Mouse (Mus musculus): ENCODE measurements around the gene Iqcn. TPM values are rescaled to one million over a fixed set of nuclear protein-coding genes. Genes with fewer than 3 reads are reported as not detected.

The Iqcn gene
- total RNA-seq, 2 experiments from 2014 or later = 0.08 to 0.10 TPM

DNA sequence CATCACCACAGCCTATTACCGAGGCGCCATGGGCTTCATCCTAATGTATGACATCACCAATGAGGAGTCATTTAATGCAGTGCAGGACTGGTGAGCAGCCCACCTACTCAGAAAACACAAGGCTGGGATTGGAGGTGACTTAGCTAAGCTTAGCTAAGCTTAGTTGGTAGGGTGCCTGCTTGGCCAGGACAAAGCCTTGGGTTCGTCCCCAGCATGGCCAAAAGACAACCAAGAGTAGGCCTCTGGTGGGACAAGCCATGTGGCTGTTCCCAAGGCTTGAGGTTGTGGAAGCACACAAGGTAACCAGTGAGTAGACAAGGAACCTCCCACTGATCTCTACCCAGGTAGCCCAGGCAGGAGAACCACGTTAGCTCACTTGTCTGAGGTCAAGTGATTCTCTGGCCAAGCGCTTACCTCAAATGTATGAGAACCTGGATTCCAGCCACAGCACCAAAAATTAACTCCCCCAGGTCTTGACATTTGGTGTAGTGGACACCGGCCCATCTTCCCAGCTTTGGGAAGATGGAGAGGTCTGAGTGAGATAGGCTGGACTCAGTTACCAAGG, 53.3 kb downstream of the Iqcn start:
- DNase-seq = peak in 1 of 2 experiments; percentile 7

DNA sequence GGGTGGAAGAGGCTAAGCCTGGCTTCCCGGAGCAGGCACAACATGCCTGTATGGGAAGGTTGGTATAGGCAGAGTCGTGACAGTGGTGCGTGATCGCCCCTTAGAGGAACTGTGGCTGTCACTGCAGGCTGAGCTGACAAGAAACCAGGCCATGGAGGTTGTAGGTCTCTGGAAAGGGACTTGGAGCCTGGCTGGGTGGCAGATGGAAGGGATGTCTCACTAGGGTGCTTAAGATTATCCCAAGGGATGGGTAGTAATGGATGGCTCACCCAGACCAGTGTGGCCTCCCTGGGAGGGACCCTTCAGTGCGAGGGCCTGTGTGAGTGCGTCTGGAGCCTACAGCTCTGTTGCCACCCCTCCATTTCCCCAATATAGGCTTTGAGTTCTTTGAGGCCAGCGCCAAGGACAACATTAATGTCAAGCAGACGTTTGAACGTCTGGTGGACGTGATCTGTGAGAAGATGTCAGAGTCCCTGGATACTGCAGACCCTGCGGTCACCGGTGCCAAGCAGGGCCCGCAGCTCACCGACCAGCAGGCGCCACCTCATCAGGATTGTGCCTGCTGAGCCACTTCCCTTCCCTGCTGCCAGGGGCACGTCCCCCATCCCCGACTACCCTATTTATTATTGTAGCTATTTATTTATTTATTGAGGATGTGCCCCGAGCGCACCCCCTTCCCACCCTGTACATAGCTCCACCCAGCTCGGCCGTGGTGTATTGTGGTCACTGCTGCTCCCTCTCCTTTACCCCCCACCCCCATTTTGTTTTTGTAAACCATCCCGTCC, 54.5 kb downstream of the Iqcn start:
- DNase-seq = peak in 1 of 2 experiments; percentile 24

DNA sequence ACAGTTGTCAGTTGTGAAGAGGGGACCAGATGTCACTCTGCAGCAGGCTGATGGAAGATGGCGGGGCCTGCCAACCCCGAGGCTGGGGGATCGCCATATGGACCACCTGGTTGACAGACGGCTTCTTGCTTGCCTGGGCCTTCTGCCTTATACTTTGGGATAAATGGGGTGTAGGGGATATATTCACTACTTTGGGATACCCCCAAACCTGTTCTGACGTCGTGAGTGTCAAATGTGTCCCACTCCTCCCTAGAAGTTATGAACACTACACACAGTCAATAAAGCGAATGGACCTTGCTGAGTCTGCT, 55.0 kb downstream of the Iqcn start:
- DNase-seq = peak in 1 of 2 experiments; percentile 57

DNA sequence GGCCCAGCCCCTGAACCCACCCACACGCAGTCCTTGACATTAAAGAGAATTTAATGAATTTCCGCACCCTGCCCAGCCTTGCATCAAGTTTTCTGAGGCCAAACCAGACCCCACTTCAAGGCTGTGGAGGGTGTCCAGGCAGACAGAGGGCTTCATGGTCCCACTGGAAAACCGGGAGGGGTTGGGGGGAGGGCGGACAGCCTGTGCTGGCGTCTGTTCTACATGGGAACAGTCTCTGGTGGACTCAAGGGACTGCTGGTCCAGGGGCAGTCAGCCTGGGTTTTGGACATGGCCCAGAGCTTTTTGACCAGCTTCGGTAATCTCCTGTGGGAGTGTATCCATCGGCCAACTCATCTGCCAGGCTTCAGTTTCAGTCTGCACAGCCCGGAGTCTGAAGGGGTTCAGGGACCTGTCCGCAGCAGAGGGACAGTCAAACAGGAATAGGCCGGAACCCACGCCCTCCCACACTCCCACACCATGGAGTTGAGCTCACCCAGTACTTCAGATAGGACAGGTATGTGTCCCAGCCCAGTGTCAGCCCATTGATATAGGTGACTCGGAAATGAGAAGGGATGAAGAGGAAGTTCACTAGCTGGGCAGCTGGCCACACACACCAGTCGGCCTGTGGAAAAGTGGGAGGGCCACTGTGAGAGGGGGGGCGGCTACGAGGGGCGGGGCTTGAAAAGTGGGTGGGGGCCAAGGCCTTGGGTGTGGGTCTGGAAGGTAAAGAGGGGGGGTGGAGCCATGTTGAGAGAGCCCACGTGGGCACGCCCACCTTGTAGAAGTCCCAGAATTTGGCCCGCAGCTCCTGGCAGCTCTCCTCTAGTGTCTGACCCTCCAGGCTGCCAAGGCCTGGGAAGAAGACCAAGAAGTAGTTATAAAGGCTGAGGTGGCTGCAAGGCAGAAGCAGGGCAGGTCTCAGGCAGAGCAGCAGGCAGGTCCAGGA, 55.6 kb downstream of the Iqcn start:
- peak in 1 of 2 experiments; percentile 39 for DNase-seq

DNA sequence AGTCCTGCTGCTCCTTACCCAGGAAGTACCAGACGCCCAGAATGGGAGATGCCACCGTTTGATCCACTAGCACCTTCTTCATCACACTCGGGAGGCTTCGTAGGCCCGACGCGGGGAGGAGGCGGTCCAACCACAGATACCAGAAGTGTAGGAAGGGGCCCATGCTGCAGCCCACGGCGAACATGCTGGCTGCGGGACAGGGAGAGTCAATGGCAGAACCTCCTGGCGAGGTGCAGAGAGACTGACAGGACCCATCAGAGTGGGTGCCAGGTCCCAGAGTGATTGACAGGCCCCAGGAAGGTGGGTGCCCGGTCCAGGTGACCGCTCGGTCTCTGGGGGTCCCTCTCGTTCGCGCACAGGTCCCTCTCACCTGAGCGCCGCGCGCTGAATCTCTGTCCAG, 57.1 kb downstream of the Iqcn start:
- DNase-seq = peak in 1 of 2 experiments; percentile 24

DNA sequence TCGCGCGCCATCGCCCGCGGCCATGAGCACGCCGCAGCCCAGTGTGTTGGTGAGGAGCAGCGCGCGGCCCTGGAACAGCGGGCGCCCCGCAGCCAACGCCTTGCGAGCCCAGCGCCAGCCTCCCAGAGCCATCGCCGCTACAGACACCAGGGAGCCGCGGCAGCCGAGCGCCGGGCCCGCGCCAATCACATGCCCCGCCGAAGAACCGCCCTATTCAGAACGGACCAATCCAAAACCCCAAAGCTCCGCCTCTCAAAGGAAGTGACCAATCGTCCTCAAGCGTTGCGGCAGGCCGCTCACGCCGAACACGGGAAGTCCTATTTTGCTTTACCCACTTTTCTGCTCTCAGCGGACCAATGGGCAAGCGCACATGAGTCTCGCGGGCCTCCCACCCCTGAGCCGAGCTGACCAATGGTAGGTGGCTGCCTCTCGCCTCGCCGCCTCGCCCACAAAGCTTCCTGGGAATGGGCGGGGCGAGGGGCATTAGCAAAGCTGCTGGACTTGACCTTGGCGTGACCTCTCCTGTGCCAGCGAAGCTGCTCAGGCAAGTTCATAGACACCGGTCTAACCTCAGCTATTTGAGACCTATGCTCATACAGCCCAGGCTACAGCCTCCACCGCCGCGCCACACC, 57.6 kb downstream of the Iqcn start, which contains the start of gene Mpv17l2:
Gene Mpv17l2 (minus strand): TSS at position 172 of the 632 bp plus-strand sequence.
- peak; percentile 95 for DNase-seq

DNA sequence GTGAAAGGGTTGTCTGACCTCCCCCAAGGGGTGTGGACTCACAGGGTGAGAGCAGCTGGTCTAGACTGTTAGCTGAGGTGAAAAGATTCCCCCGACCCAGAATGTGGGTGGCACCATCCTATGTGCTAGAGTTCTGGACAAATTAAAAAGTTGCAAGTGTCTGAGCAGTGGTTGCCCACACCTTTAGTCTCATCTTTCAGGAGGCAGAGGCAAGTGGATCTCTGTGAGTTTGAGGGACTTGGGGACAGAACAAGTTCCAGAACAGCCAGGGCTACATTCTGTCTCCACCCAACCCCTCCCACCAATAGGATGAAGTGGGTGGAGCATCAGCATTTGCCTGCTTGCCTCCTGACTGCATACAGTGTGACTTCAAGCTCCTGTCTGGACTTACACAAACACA, 58.9 kb downstream of the Iqcn start:
- DNase-seq = no peak

DNA sequence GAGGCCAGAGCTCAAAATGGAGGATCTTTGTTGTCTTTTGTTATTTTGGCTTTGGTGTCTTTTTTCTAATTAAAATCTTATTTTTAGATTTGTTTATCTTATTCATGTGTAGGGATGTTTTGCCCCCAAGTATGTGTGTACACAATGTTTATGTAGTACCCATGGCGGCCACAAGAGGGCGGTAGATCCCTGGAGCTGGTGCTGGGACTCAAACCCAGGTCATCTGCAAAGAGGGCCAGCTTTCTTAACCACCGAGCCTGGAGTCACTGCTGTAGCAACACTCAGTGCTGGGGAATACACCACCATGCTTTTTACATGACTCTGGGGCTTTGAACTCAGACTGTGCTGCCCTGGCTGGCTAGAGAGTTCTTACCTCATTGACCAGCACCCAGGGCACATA, 60.1 kb downstream of the Iqcn start:
- no peak for DNase-seq

DNA sequence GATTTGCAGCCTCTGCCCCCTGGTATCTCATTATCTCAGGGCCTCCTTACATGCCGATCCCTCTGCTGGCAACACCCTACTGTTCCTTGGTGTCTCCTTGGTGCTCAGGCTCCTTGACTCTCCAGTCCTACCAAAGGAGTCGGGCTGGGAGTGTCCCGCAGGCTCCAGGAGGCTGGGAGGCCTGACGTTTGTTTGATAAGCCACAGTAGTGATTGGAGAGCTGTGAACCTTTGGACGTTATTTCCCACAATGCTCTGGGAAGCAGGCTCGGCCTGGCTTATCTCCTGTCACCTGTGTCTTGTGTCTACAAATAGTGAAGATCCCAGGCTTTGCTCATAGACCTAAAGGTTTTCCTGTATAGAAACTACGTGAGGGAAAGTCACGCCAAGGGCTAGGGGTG, 60.8 kb downstream of the Iqcn start:
- no peak for DNase-seq

DNA sequence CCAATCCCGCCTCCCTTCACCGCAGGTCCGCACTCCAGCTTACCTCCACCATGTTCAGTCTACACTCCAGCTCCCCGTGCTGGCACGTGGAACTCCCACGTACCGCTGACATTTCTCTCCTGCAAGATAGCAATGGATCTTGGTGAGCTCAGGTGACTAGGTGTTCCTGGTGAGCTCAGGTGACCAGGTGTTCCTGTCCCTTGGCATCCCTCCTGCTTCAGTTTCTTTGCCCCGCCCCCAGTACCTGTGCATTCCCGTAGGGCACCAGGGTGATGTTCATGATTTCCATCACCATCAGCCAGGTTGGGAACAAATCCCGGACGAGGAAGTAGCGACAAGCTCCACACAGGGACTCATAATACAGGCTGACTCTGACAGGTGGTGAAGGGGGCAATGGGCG, 61.4 kb downstream of the Iqcn start:
- no peak for DNase-seq

DNA sequence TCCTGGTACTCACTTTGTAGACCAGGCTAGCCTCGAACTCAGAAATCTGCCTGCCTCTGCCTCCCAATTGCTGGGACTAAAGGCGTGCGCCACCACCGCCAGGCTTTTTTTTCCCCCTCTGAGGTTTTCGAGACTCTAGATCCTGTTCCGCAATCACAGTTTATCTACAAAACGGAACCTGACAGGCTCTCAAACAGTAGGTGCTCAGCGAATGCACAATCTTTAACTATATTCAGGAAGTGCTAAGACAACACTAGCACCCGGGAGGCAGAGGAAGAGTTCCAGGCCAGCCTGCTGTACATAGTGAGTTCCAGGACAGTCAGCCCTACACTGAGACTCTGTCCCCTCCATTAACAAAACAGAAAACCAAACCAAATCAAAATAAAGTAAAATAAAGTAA, 62.1 kb downstream of the Iqcn start:
- DNase-seq = no peak

DNA sequence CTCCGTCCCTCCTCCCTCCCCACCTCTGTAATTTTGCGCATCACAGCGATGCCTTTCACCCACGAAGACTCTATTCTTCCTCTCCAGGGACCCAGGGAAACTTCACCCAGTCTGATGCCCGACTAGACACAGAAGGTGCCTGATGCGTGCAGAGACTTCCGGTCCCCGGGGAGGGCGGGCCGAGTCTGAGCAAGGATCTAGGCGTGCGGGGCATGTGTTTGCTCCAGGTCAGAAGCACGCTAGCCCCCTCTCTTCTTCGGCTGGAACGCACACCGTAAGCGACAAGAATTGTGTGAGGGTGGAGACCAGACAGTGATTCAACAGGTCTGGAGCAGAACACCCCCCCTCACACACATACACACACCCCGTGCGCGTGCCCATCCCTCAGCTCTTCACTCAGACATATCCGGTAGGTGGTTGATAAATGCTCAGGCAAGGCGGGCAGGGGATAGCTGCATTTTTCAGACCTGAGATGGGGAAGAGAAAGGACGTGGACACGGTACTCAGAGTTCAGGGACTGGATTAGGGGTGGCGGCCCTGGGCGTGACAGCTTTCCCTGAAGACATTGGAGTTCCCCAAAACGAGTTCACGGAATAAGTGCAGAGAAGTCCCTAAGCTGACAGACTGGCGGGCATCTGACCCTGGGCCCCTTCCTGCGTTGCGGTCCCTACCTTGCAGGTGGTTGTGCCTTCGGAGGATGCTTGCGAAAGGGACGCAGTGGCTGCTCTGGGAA, 62.7 kb downstream of the Iqcn start:
- no peak for DNase-seq

DNA sequence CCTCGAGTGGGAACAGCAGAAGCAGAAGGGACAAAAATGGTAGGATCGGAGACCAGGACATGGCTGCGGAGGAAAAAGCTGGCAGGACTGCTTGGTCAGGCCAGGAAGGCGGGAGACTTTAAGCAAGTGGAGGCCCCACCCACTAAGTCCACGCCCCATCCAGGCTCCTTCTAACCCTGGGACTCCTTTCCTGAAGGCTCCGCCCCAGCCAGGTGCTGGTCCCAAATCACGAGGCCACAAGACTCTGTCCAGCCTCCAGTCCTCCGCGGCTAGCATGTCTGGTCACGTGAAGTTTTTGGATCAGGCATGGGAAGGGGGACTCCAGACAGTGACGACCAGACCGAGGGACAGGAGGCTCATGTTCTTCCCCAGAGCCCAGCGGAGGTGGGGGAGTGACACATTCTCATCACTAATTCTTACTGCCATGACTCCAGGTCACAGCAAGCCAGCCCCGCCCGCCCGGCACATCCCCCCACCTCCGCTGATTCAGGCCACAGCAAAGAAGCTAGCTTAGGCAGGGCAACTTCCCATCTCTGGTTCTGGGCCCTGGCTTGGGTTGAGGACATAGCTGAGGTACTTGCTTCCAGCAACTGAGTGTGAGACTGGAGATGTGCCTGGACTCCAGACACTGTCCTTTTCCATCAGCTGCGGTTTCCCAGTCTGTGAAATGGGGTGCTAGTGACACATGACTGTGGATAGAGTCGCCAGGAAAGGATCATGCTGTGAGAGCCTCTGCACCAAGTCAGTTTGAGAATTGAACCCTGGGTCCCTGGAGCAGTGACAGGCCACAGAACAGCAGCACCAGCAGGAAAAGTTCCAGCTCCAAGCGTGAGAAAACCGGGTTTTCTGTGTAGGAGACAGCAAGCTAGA, 63.5 kb downstream of the Iqcn start:
- no peak for DNase-seq

Other genes starting within 250 kb of the Iqcn start
- 10 to 100 TPM; 57.4 to 59.0 TPM for gene Klhl26, start 226.5 kb upstream of the Iqcn start, total RNA-seq (2021)
- gene Tmem59l, start 216.1 kb upstream of the Iqcn start, total RNA-seq (2021) = 100 to 1,000 TPM; 312 to 335 TPM
- gene Crlf1, start 210.3 kb upstream of the Iqcn start, total RNA-seq (2021) = 10 to 100 TPM; 42.9 to 45.2 TPM
- 100 to 1,000 TPM in 1 of 2 experiments, 10 to 100 TPM in 1; 97.5 to 102 TPM for gene Rex1bd, start 196.7 kb upstream of the Iqcn start, total RNA-seq (2021)
- 100 to 1,000 TPM; 947 to 957 TPM for gene Uba52, start 192.7 kb upstream of the Iqcn start, total RNA-seq (2021)
- 100 to 1,000 TPM; 436 to 447 TPM for gene Fkbp8, start 175.7 kb upstream of the Iqcn start, total RNA-seq (2021)
- 10 to 100 TPM; 38.2 to 38.3 TPM for gene Kxd1, start 175.5 kb upstream of the Iqcn start, total RNA-seq (2021)
- gene Ell, start 164.0 kb upstream of the Iqcn start, total RNA-seq (2021) = 10 to 100 TPM; 18.6 to 23.4 TPM
- gene Isyna1, start 109.1 kb upstream of the Iqcn start, total RNA-seq (2021) = 10 to 100 TPM; 42.9 to 54.3 TPM
- 100 to 1,000 TPM; 276 to 279 TPM for gene Ssbp4, start 94.6 kb upstream of the Iqcn start, total RNA-seq (2021)
- 1 to 10 TPM in 1 of 2 experiments, under 1 TPM in 1; 0.33 to 1.0 TPM for gene Lrrc25, start 87.3 kb upstream of the Iqcn start, total RNA-seq (2021)
- gene Gdf15, start 71.0 kb upstream of the Iqcn start, total RNA-seq (2021) = not detected
- gene Pgpep1, start 43.1 kb upstream of the Iqcn start, total RNA-seq (2021) = 10 to 100 TPM; 23.1 TPM
- 10 to 100 TPM; 60.3 to 68.5 TPM for gene Lsm4, start 30.2 kb upstream of the Iqcn start, total RNA-seq (2021)
- gene Jund, start 4.5 kb upstream of the Iqcn start, total RNA-seq (2021) = 100 to 1,000 TPM; 157 to 183 TPM
- not detected for gene Gm3336, start 15.1 kb downstream of the Iqcn start, total RNA-seq (2021)
- 1 to 10 TPM; 1.5 to 2.4 TPM for gene Pde4c, start 20.3 kb downstream of the Iqcn start, total RNA-seq (2021)
- gene Rab3a, start 51.2 kb downstream of the Iqcn start, total RNA-seq (2021) = 100 to 1,000 TPM; 729 to 765 TPM
- gene Mpv17l2, start 57.5 kb downstream of the Iqcn start, total RNA-seq (2021) = 10 to 100 TPM; 34.3 to 35.8 TPM
- 100 to 1,000 TPM; 153 to 158 TPM for gene Pik3r2, start 73.3 kb downstream of the Iqcn start, total RNA-seq (2021)
- 100 to 1,000 TPM; 452 to 459 TPM for gene Mast3, start 101.6 kb downstream of the Iqcn start, total RNA-seq (2021)
- under 1 TPM; 0.56 to 0.87 TPM for gene Il12rb1, start 105.0 kb downstream of the Iqcn start, total RNA-seq (2021)
- 10 to 100 TPM; 18.5 to 25.6 TPM for gene Arrdc2, start 136.3 kb downstream of the Iqcn start, total RNA-seq (2021)
- 10 to 100 TPM; 16.9 to 17.7 TPM for gene Kcnn1, start 159.8 kb downstream of the Iqcn start, total RNA-seq (2021)
- 10 to 100 TPM; 83.4 to 95.4 TPM for gene Ccdc124, start 170.5 kb downstream of the Iqcn start, total RNA-seq (2021)
- 1 to 10 TPM; 8.1 to 8.9 TPM for gene Slc5a5, start 189.3 kb downstream of the Iqcn start, total RNA-seq (2021)
- gene Rpl18a, start 194.0 kb downstream of the Iqcn start, total RNA-seq (2021) = 100 to 1,000 TPM; 659 to 685 TPM
- 10 to 100 TPM; 87.3 to 89.7 TPM for gene Map1s, start 202.5 kb downstream of the Iqcn start, total RNA-seq (2021)